Mouse (Mus musculus): Measurements from ENCODE around the gene Dclk1. TPM values are rescaled to one million over a fixed set of nuclear protein-coding genes. Genes with fewer than 3 reads are reported as not detected.

Gene Dclk1
- polyA plus RNA-seq, 1 experiment from 2014 or later = 44.8 TPM

DNA sequence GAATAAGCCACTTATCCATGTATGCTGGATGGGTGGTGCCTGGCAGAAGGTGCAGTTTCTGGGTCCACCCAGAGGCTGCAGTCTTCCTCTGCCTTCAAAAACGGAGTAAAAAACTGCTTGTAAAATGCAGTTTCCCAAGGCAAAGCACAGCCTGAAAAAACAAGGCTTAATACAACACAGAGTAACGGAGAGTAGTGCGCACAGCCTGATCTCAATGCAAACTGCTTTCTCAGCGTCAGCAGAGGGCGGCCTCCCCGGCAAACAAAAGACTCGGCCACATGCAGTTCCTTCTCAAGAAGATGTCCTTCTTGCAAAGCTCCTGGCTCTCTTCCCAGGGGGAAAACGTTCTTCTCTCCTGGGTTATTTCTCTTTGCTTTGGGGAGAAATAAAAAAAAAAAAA lies 300.1 kb downstream of the Dclk1 start:
- DNase-seq (ENCODE audit: low spot score) = peak; percentile 67
- Histone ChIP-seq H3K4me1 (peaks cover 70% of the 10 kb centered on the region), H3K27me3 (replicated peaks; ENCODE audit: low read depth, poor library complexity, severe bottlenecking) (peaks cover 6% of the 10 kb centered on the region), H3K27ac (replicated peaks) (peak overlapping the region; percentile 75), H3K4me3 (no peak overlapping the region), H3K9me3 (no peaks in the 10 kb centered on the region), H3K36me3 (replicated peaks) (no peaks in the 10 kb centered on the region)
- 12% methylated on average over 8 of the region's 8 CpGs for WGBS

DNA sequence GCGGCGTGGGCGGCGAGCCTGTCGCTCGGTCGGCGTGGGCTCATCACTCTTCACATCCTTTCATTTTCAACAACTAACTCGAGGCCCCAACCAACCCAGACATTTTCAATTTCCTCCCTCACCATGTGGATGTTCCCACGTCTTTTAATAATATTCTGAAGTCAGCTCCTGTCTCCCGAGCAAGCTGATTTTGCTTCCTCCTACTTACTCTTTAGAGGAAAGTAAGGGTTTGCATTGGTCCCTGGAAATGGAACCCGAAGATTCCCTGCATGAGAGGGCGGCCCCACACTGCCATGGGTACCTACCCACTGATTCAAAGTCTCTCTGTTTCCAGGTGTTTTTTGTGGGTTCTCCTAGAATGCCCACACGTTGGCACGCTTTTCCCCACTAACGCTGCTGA lies 300.8 kb downstream of the Dclk1 start:
- Histone ChIP-seq H3K4me1 (peaks cover 67% of the 10 kb centered on the region), H3K27me3 (replicated peaks; ENCODE audit: low read depth, poor library complexity, severe bottlenecking) (peaks cover 9% of the 10 kb centered on the region), H3K27ac (replicated peaks) (peak overlapping the region; percentile 75), H3K36me3 (replicated peaks) (no peaks in the 10 kb centered on the region), H3K4me3 (no peak overlapping the region), H3K9me3 (no peaks in the 10 kb centered on the region)
- WGBS = 82% methylated on average over 16 of the region's 16 CpGs
- DNase-seq (ENCODE audit: low spot score) = no peak

DNA sequence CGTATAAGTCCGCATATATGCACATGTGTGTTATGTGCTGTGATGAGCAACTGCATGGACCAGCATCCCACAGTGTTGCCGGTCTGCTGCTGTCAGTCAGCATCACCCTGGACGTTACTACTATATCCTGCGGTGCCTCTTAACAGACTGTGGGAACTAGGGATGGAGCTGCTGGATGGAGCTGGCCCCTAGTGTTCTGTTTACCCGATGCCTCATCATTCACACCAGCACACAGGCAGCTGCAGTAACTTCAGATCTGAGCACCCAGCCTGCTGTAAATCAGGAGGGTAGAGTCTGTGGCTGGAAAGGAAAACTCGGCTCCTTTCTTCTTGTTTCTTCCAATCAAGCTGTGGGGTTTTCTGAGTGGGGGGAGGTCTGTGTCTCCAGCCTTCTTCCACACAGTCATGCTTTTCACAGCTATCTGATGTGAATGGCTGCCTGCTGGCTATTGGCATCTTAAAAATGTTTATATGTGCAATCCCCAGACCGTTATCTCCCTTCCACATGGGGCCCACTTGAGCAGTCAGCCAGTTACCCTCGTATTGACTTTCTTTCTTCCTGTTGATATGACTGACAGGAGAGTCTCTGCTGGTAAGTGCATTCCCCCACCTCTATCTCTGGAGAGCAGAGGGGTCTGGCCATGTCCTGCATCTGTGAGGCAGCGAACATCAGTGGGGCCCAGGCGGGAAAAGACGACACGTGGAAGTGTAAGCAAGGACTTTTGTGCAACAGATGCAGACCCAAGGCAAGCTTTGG lies 301.9 kb downstream of the Dclk1 start:
- 65% methylated on average over 13 of the region's 13 CpGs for WGBS
- Histone ChIP-seq H3K36me3 (replicated peaks) (no peaks in the 10 kb centered on the region), H3K4me3 (no peak overlapping the region), H3K27me3 (replicated peaks; ENCODE audit: low read depth, poor library complexity, severe bottlenecking) (peaks cover 9% of the 10 kb centered on the region), H3K4me1 (peaks cover 55% of the 10 kb centered on the region), H3K9me3 (no peaks in the 10 kb centered on the region), H3K27ac (replicated peaks) (peak overlapping the region; percentile 21; the same call in 1 of the 2 replicates)
- DNase-seq (ENCODE audit: low spot score) = no peak

DNA sequence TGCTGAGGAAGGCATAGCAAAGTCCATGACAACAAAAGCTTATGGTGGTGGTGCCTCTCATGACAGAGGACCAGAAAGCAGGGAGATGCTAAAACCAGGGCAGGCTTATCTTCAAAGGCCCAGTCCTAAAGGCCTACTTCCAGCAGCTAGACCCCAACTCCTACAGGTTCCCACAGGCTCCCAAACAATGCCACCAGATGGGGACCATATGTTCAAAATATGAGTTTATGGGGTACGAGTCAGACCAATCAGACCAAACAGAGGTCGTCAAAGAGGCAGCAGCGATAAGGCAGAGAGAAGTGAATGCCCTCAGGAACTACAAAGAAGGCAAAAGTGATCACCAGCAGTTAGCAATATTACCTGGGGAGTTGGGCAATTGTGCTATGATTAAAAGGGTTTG lies 303.1 kb downstream of the Dclk1 start:
- H3K27me3 ChIP-seq (replicated peaks; ENCODE audit: low read depth, poor library complexity, severe bottlenecking) = peaks cover 9% of the 10 kb centered on the region
- H3K4me3 ChIP-seq = no peak overlapping the region
- no peak for DNase-seq (ENCODE audit: low spot score)
- no peak overlapping the region for H3K27ac ChIP-seq (replicated peaks)
- H3K4me1 ChIP-seq = peaks cover 50% of the 10 kb centered on the region
- 60% methylated on average over 3 of the region's 3 CpGs for WGBS
- H3K36me3 ChIP-seq (replicated peaks) = no peaks in the 10 kb centered on the region
- no peaks in the 10 kb centered on the region for H3K9me3 ChIP-seq

DNA sequence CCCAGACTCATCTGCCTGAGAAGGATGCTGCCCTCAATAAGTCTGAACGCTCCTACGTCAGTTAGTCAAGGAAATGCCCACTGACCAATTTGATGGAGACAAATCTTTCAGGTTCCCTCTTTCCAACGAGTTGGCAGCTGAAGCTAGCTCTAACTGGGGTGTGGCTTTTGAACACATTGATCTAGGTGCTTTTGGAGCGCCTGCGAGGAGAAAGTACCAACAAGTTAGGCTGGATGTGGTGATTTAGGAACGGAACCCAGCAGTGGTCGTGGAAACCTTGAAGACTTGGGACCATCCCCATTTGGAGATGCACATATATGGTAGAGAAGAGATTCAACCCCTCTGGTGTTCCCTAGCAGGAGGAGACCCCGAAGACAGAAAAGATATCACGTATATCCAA lies 303.8 kb downstream of the Dclk1 start:
- Histone ChIP-seq H3K36me3 (replicated peaks) (no peaks in the 10 kb centered on the region), H3K27me3 (replicated peaks; ENCODE audit: low read depth, poor library complexity, severe bottlenecking) (peaks cover 9% of the 10 kb centered on the region; the same call in 1 of the 2 replicates), H3K27ac (replicated peaks) (no peak overlapping the region), H3K4me3 (no peak overlapping the region), H3K9me3 (no peaks in the 10 kb centered on the region), H3K4me1 (peaks cover 56% of the 10 kb centered on the region)
- DNase-seq (ENCODE audit: low spot score) = no peak
- 93% methylated on average over 9 of the region's 9 CpGs for WGBS

DNA sequence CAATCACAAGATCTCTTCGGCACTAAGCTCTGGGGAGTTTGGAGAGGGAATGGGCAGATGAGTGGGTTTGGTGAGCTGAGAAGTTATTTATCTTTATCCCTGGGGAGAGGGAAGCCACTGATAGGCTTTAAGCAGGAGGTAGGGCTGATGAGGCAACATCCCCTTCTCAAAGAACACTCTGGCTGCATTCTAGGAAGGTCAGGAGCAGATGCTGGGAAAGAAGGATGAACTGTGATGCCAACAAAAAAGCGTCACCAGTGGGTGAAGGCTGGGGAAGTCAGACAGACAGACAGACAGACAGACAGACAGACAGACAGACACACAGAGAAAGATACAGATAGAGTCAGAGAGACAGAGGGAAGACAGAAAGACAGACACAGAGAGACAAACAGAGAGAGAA lies 304.9 kb downstream of the Dclk1 start:
- peaks cover 64% of the 10 kb centered on the region for H3K4me1 ChIP-seq
- 71% methylated on average over 2 of the region's 2 CpGs for WGBS
- H3K36me3 ChIP-seq (replicated peaks) = no peaks in the 10 kb centered on the region
- H3K27me3 ChIP-seq (replicated peaks; ENCODE audit: low read depth, poor library complexity, severe bottlenecking) = peaks cover 7% of the 10 kb centered on the region; the same call in 1 of the 2 replicates
- no peaks in the 10 kb centered on the region for H3K9me3 ChIP-seq
- no peak overlapping the region for H3K4me3 ChIP-seq
- H3K27ac ChIP-seq (replicated peaks) = 0 out of 2 replicates have a peak overlapping the region, but pooled peaks have one; percentile 6
- DNase-seq (ENCODE audit: low spot score) = no peak

DNA sequence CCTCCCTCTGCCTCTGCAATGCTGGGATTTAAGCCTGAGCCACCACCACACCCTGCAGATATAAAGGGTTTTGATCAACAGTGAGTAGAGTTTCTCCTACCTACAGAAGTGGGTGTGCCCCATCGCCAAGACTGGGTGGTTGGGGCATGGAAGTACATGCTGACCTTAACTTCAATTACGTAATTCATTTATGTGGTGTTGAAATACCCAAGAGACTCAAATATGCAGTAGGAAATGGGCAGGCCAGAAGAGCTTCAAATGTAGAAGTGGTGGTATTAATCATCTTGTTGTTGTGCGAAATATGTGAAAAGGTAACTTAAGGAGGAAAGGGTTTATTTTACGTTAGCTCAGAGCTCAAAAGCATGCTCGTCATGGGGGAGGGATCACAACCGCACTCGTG lies 307.2 kb downstream of the Dclk1 start:
- 89% methylated on average over 7 of the region's 7 CpGs for WGBS
- Histone ChIP-seq H3K4me3 (no peak overlapping the region), H3K27ac (replicated peaks) (no peak overlapping the region; the same call in 1 of the 2 replicates), H3K4me1 (peaks cover 49% of the 10 kb centered on the region), H3K9me3 (no peaks in the 10 kb centered on the region), H3K36me3 (replicated peaks) (no peaks in the 10 kb centered on the region), H3K27me3 (replicated peaks; ENCODE audit: low read depth, poor library complexity, severe bottlenecking) (0 out of 2 replicates have a peak, but pooled peaks cover 3% of the 10 kb centered on the region)
- no peak for DNase-seq (ENCODE audit: low spot score)

DNA sequence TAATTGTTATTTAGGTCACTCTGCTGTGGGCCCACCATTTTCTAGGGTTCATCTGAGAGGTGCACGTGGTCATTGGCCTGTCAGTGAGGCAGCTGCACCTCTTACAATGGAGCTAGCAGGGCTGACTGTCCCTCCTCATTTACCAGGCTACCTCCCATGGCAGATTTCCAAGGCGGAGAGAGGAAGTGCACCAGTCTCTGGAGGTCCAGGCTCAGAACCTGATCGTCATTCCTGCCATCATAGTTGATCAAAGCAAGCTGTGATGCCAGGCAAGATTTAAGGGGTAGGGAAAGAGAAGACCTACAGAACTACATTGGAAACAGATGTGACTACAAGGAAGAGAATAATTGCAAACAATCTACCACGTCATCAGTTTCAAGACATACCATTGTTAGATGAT lies 308.8 kb downstream of the Dclk1 start:
- H3K9me3 ChIP-seq = no peaks in the 10 kb centered on the region
- H3K4me1 ChIP-seq = peaks cover 40% of the 10 kb centered on the region
- H3K27me3 ChIP-seq (replicated peaks; ENCODE audit: low read depth, poor library complexity, severe bottlenecking) = 0 out of 2 replicates have a peak, but pooled peaks cover 3% of the 10 kb centered on the region
- peak; percentile 51 for DNase-seq (ENCODE audit: low spot score)
- H3K4me3 ChIP-seq = no peak overlapping the region
- 0 out of 2 replicates have a peak overlapping the region, but pooled peaks have one; percentile 48 for H3K27ac ChIP-seq (replicated peaks)
- WGBS = 48% methylated on average over 4 of the region's 4 CpGs
- H3K36me3 ChIP-seq (replicated peaks) = no peaks in the 10 kb centered on the region

DNA sequence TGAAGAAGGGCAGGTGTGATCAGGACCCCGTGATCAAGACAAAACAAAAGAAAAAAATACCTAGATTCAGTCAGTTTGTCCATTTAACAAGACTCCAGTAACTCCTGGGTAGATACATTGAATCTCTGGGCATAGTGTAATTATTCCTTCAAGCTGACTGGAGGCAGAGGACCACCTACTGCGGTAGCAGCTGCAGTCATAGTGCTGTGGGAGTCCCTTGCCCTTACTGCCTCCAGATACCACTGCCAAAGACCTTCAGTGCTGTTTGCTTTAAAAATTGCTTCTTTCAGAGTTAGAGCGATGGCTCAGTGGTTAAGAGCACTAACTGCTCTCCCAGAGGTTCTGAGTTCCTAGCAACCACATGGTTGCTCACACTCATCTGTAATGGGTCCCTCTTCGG lies 309.7 kb downstream of the Dclk1 start:
- 0 out of 2 replicates have a peak, but pooled peaks cover 3% of the 10 kb centered on the region for H3K27me3 ChIP-seq (replicated peaks; ENCODE audit: low read depth, poor library complexity, severe bottlenecking)
- H3K36me3 ChIP-seq (replicated peaks) = no peaks in the 10 kb centered on the region
- H3K27ac ChIP-seq (replicated peaks) = peak overlapping the region; percentile 35
- no peaks in the 10 kb centered on the region for H3K9me3 ChIP-seq
- no peak overlapping the region for H3K4me3 ChIP-seq
- no peak for DNase-seq (ENCODE audit: low spot score)
- 79% methylated on average over 4 of the region's 4 CpGs for WGBS
- peaks cover 33% of the 10 kb centered on the region for H3K4me1 ChIP-seq

DNA sequence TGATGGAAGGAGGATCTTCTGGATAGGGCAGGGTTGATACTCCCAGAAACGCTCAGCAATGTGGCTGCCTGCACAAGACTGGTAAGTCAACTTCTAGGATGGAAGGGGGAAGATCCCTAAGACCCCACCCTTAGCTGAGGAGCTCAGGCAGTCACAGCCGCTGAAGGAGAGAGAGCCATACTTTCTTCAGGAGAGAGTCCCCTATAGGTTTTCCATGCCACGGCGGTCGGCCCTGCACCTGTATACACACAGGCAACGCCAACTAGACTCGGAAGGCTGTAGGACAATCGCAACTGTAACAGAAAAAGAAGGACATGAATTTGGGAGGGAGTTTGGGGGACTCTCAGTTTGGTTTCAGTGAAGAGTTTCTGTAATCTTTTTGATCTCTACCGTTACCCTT lies 310.9 kb downstream of the Dclk1 start:
- Histone ChIP-seq H3K4me1 (peaks cover 25% of the 10 kb centered on the region), H3K9me3 (no peaks in the 10 kb centered on the region), H3K36me3 (replicated peaks) (no peaks in the 10 kb centered on the region), H3K27ac (replicated peaks) (no peak overlapping the region), H3K4me3 (no peak overlapping the region), H3K27me3 (replicated peaks; ENCODE audit: low read depth, poor library complexity, severe bottlenecking) (no peaks in the 10 kb centered on the region)
- DNase-seq (ENCODE audit: low spot score) = no peak
- WGBS = 90% methylated on average over 9 of the region's 9 CpGs

DNA sequence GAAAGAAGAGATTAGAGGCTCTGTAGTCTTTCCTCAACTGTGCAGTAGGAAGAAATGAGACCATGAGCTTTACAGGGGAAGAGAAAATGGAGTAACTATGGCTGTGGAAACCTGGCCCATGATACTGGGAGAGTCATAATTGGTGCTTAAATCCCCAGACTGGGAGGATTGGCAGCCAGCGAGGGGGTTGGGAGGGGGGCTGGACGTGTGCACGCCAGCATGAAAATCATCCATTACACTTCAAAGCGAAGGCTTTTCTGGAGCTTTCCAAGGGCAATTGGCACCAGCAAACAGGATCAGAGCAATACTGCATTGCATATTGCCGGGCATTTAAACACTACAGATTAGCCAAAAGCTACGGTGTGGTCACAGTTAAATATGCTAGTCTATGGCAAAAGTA lies 313.7 kb downstream of the Dclk1 start:
- 84% methylated on average over 6 of the region's 6 CpGs for WGBS
- no peaks in the 10 kb centered on the region for H3K36me3 ChIP-seq (replicated peaks)
- no peak overlapping the region for H3K4me3 ChIP-seq
- no peaks in the 10 kb centered on the region for H3K27me3 ChIP-seq (replicated peaks; ENCODE audit: low read depth, poor library complexity, severe bottlenecking)
- H3K27ac ChIP-seq (replicated peaks) = no peak overlapping the region
- no peaks in the 10 kb centered on the region for H3K9me3 ChIP-seq
- no peak for DNase-seq (ENCODE audit: low spot score)
- H3K4me1 ChIP-seq = peaks cover 16% of the 10 kb centered on the region

DNA sequence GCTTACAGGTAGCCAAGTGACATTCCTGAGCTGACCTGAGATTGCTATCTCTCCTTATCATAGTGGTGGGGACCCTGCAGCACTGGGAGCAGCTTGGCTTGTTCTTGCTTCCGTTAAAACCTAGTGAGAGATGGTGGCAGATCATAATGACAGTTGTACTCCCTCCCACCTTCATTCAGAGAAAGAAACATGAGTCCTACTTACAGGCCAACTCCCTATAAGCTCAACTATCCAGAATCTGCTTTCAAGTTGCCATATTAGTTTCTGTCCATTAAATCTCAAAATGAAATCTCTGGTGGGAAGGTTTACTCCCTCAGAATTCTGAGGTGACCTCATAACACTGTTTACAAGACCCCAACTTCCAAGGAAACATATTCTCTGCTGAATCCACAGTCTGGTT lies 316.4 kb downstream of the Dclk1 start:
- no peak for DNase-seq (ENCODE audit: low spot score)
- Histone ChIP-seq H3K4me1 (peaks cover 3% of the 10 kb centered on the region; the same call in 1 of the 2 replicates), H3K36me3 (replicated peaks) (no peaks in the 10 kb centered on the region), H3K27me3 (replicated peaks; ENCODE audit: low read depth, poor library complexity, severe bottlenecking) (no peaks in the 10 kb centered on the region), H3K9me3 (no peaks in the 10 kb centered on the region), H3K27ac (replicated peaks) (no peak overlapping the region), H3K4me3 (no peak overlapping the region)
- 70% methylated on average over 1 of the region's 1 CpGs for WGBS

DNA sequence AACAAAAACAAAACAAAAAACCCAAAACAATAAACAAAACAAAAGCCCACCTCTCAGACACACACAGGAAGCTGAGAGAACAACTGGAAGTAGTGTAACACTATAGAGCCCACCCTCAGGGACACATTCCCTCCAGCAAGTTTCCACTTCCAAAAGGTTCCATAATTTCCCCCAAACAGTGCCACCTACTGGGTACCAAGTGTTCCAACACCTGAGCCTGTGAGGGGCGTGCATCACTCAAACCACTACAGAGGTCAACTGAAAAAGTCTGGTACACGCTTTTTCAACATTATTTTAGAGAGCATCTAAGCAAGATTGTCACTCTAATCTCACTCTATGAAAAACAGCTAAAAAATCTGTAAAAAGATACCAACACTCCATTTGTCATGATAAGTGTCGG lies 325.3 kb downstream of the Dclk1 start:
- no peaks in the 10 kb centered on the region for H3K9me3 ChIP-seq
- 92% methylated on average over 3 of the region's 3 CpGs for WGBS
- H3K27ac ChIP-seq (replicated peaks) = no peak overlapping the region
- H3K27me3 ChIP-seq (replicated peaks; ENCODE audit: low read depth, poor library complexity, severe bottlenecking) = no peaks in the 10 kb centered on the region
- H3K4me3 ChIP-seq = no peak overlapping the region
- no peak for DNase-seq (ENCODE audit: low spot score)
- peaks cover 18% of the 10 kb centered on the region for H3K4me1 ChIP-seq
- H3K36me3 ChIP-seq (replicated peaks) = no peaks in the 10 kb centered on the region

Data from embryonic facial prominence, embryonic 10.5 days (tissue).